Mouse (Mus musculus): ENCODE measurements around the gene Piezo1.

Gene Piezo1

GRCm38 (mm10) chr8:122544138-122544537 is 7.0 kb downstream of the Piezo1 start:
- no peak for DNase-seq

GRCm38 (mm10) chr8:122538310-122539076 is 12.6 kb downstream of the Piezo1 start:
- no peak for DNase-seq

GRCm38 (mm10) chr8:122537812-122538211 is 13.3 kb downstream of the Piezo1 start:
- DNase-seq = no peak

GRCm38 (mm10) chr8:122537033-122537432 is 14.1 kb downstream of the Piezo1 start:
- DNase-seq = peak; percentile 58 to 84

GRCm38 (mm10) chr8:122531312-122531711 is 19.8 kb downstream of the Piezo1 start:
- DNase-seq = peak in 1 of 2 experiments; percentile 38

- DNase-seq = peak; percentile 77 to 93
Measured at GRCm38 (mm10) chr8:122529159-122529558, 22.0 kb downstream of the Piezo1 start.

- DNase-seq = peak in 1 of 2 experiments; percentile 32
Measured at GRCm38 (mm10) chr8:122527937-122528336, 23.2 kb downstream of the Piezo1 start.

GRCm38 (mm10) chr8:122526526-122527170 is 24.5 kb downstream of the Piezo1 start:
- peak; percentile 77 to 89 for DNase-seq

GRCm38 (mm10) chr8:122526084-122526483 is 25.0 kb downstream of the Piezo1 start:
- peak in 1 of 2 experiments; percentile 37 for DNase-seq

- DNase-seq = no peak
Measured at GRCm38 (mm10) chr8:122525004-122525403, 26.1 kb downstream of the Piezo1 start.

- no peak for DNase-seq
Measured at GRCm38 (mm10) chr8:122524506-122524905, 26.6 kb downstream of the Piezo1 start.

GRCm38 (mm10) chr8:122523652-122524360 is 27.3 kb downstream of the Piezo1 start:
- peak; percentile 76 to 87 for DNase-seq

- DNase-seq = peak; percentile 87 to 95
Measured at GRCm38 (mm10) chr8:122522796-122523651, 28.1 kb downstream of the Piezo1 start.

GRCm38 (mm10) chr8:122520611-122521010 is 30.5 kb downstream of the Piezo1 start:
- DNase-seq = peak; percentile 27 to 46

- peak; percentile 57 to 85 for DNase-seq
Measured at GRCm38 (mm10) chr8:122517541-122518190, 33.5 kb downstream of the Piezo1 start.

- DNase-seq = peak in 1 of 2 experiments; percentile 68
Measured at GRCm38 (mm10) chr8:122515699-122516098, 35.4 kb downstream of the Piezo1 start.

- no peak for DNase-seq
Measured at GRCm38 (mm10) chr8:122512392-122512791, 38.7 kb downstream of the Piezo1 start.

GRCm38 (mm10) chr8:122511552-122511951 is 39.6 kb downstream of the Piezo1 start:
- no peak for DNase-seq

- peak; percentile 85 to 88 for DNase-seq
Measured at GRCm38 (mm10) chr8:122500856-122501255, 50.3 kb downstream of the Piezo1 start.

- no peak for DNase-seq
Measured at GRCm38 (mm10) chr8:122497912-122498311, 53.2 kb downstream of the Piezo1 start.

GRCm38 (mm10) chr8:122497016-122497734 is 54.0 kb downstream of the Piezo1 start:
- DNase-seq = peak; percentile 54 to 68

Data from kidney, postnatal 25 days (tissue).